Mouse (Mus musculus): Measurements from ENCODE around the gene Shank1.

Gene Shank1

GRCm38 (mm10) chr7:44373889-44374652 lies 64.0 kb downstream of the Shank1 start:
- peak; percentile 82 to 88 for DNase-seq

- no peak for DNase-seq
These were observed 64.7 kb downstream of the Shank1 start for GRCm38 (mm10) chr7:44374756-44375155.

GRCm38 (mm10) chr7:44375207-44375606 lies 65.2 kb downstream of the Shank1 start:
- DNase-seq: no peak

GRCm38 (mm10) chr7:44375793-44376192 lies 65.7 kb downstream of the Shank1 start:
- peak in 1 of 2 experiments; percentile 47 for DNase-seq

- no peak for DNase-seq
These were observed 68.2 kb downstream of the Shank1 start for GRCm38 (mm10) chr7:44378290-44378689.

- DNase-seq: peak in 1 of 2 experiments; percentile 45
These were observed 72.5 kb downstream of the Shank1 start for GRCm38 (mm10) chr7:44382541-44382940.

GRCm38 (mm10) chr7:44383980-44384715 lies 74.1 kb downstream of the Shank1 start, which contains the start of gene Syt3:
Gene Syt3 (plus strand): TSS chr7:44384102.
- DNase-seq: peak; percentile 90

- DNase-seq: no peak
These were observed 74.6 kb downstream of the Shank1 start for GRCm38 (mm10) chr7:44384716-44385059.

- no peak for DNase-seq
These were observed 75.7 kb downstream of the Shank1 start, which contains the start of gene 1700008O03Rik for GRCm38 (mm10) chr7:44385720-44386119. Gene 1700008O03Rik (minus strand): TSS chr7:44385820.

GRCm38 (mm10) chr7:44391831-44392230 lies 81.8 kb downstream of the Shank1 start:
- peak; percentile 97 for DNase-seq

GRCm38 (mm10) chr7:44392341-44392740 lies 82.3 kb downstream of the Shank1 start:
- peak in 1 of 2 experiments; percentile 51 for DNase-seq

- DNase-seq: peak; percentile 49 to 50
These were observed 83.2 kb downstream of the Shank1 start for GRCm38 (mm10) chr7:44393284-44393683.

GRCm38 (mm10) chr7:44398570-44398969 lies 88.5 kb downstream of the Shank1 start:
- peak; percentile 71 to 83 for DNase-seq

- DNase-seq: no peak
These were observed 91.6 kb downstream of the Shank1 start for GRCm38 (mm10) chr7:44401673-44402072.

GRCm38 (mm10) chr7:44405346-44406014 lies 95.4 kb downstream of the Shank1 start:
- DNase-seq: peak; percentile 89 to 95

GRCm38 (mm10) chr7:44406015-44406355 lies 95.9 kb downstream of the Shank1 start:
- no peak for DNase-seq

Measured in cerebellum, postnatal 25 days (tissue).